Mouse (Mus musculus) kidney, postnatal 36 days (tissue): ENCODE data around the gene Ddc.

ENCODE experiments used
- DNase-seq, 2 experiments: peaks; one replicate each; pipeline ENCODE4 v3.0.0; 2021 to 2022; ENCODE audit warnings: mixed read lengths in 2 of 2

The Ddc gene

DNA sequence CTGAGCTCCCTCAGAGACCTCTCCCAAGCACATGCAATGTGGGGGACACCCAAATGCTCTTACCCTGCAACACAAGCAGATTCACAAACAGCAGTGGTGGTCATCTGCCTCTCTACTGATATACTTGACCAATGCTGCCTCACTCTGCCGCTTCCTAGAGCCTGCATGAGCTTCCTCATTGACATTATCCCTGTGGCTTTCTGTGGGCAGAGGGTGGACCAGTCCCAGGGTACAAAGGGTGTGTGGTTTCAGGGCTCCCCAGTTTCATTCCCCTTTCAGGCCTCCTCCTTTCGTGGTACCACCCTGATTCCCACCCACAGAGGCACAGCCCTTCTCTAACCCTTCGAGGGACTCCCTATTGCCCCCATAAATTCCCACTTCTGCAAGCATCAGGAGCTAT, 120.7 kb downstream of the Ddc start:
- DNase-seq = no peak

GRCm38 (mm10) chr11:11776822-11777174, 121.1 kb downstream of the Ddc start:
- DNase-seq = no peak

- no peak for DNase-seq
Measured at GRCm38 (mm10) chr11:11776071-11776821, 121.7 kb downstream of the Ddc start.

DNA sequence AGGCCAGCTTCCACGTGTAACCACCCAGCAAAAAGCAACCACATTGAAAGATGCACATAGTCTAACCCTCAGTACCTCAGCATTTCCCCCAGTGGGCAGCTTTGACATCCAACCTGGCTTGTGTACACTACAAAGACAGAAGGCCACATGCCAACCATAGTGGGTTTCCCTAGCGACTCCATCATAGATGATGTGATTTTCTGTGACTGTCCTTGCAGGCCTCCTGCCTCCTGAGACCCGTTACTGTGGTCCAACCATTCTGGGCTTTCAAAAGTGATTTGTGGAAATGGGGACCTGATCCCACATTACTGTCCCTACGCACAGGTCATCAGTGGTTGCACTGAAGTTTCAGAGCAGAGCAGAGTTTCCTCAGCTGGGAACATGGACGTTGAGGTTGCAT, 123.1 kb downstream of the Ddc start:
- DNase-seq = no peak

GRCm38 (mm10) chr11:11774384-11774783, 123.6 kb downstream of the Ddc start:
- no peak for DNase-seq

DNA sequence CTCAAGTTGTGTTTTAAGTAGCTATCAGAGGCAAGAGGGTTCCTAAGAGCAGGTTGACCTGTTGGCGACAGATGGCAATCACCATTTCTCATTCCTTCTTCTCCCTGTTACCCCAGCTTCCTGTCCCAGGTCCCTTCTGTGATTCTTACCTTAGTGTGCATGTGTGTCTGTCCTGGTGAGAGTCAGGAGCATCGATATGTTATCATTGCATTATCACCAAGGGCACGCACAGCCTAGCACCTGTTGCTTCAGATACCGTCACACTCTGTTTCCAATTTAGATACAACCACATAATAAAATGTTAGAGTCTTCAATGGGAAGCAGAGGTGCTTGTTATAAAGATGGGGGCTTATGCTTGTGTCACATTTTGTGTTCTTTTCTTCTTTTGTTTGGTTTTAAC, 125.7 kb downstream of the Ddc start:
- DNase-seq = no peak

DNA sequence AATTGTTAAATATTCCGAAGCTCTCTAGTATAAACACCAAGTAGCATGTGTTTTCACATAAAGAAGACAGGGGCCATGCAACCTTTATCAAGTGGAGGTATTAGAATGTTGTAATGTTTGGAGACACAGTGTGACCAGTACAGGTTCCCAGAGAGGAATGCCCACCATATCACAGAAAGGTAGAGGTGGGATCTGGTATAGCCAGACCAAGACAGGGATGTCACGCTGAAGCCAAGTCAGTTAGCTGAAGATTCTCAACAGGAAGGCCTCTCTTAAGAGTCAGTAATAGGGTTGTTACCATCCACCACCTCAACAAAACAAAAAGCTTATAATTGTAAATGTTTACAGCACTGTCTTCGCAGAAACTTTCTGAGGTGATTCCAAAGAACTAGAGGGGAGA, 127.3 kb downstream of the Ddc start:
- DNase-seq = no peak

- DNase-seq = no peak
Measured at GRCm38 (mm10) chr11:11769281-11769680, 128.7 kb downstream of the Ddc start.

DNA sequence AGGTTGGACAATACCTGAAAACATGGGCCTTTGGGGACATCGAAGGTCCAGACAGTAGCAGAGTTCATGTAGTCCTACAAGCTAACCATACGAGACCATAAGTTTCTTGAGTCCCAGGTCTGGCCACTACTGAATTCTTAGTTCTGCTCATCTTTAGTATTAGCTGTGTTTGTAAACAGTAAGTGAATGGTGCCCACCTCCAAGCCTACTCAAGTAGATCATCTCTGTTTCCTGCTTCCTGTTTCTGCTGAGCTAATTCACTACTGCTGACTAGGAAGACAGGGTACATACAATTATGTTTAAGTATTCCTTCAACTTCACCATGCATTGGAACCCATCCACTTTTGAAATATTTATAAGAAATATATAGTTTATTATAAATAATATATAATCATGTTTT, 129.9 kb downstream of the Ddc start:
- no peak for DNase-seq

GRCm38 (mm10) chr11:11766736-11767135, 131.2 kb downstream of the Ddc start:
- no peak for DNase-seq

- no peak for DNase-seq
Measured at GRCm38 (mm10) chr11:11766105-11766504, 131.8 kb downstream of the Ddc start.

GRCm38 (mm10) chr11:11765414-11765813, 132.5 kb downstream of the Ddc start:
- DNase-seq = no peak
